ENCODE assay signal across 26 mouse cellular contexts in genomic region chr1:174908232-174908631, GRCm38 (mm10). TPM values are rescaled to one million over a fixed set of nuclear protein-coding genes. Genes with fewer than 3 reads are reported as not detected.
DNase-seq lines count a peak whose midpoint lies in the region; ATAC-seq and TF ChIP-seq lines count a peak whose summit lies in the region.
"Had no signal": no experiment of that assay in that cellular context is flagged by ENCODE, and none has a peak within 500 bp of the region (broad histone marks: within the 10 kb centered on the region; RNA-seq: fewer than 3 reads in every experiment).

No protein-coding gene starts in this region.

- no peak overlapping the region for H3K4me2 ChIP-seq in liver, embryonic 16.5 days (ENCODE audit: low read depth, low read length)
- no peak overlapping the region for H3K4me2 ChIP-seq in liver, embryonic 12.5 days
- H3K4me2 ChIP-seq in lung, embryonic 16.5 days (ENCODE audit: low read depth, low read length) = no peak overlapping the region
- H3K4me2 ChIP-seq: embryonic facial prominence, embryonic 13.5 days; forebrain, embryonic 12.5 days; forebrain, embryonic 15.5 days; heart, embryonic 12.5 days; heart, embryonic 15.5 days had no signal

- TF ChIP-seq CTCF in lung, adult 2 months (IDR thresholded peaks at IDR 0.05; ENCODE audit: insufficient read depth, low read length) = no peak

- no peak overlapping the region for H3K4me3 ChIP-seq in liver, embryonic 16.5 days (ENCODE audit: low read depth, low read length)
- H3K4me3 ChIP-seq in liver, embryonic 12.5 days = no peak overlapping the region
- no peak overlapping the region for H3K4me3 ChIP-seq in lung, adult 2 months (replicated peaks; ENCODE audit: extremely low read depth, low read depth, low read length)
- H3K4me3 ChIP-seq in lung, embryonic 16.5 days (ENCODE audit: low read length) = no peak overlapping the region
- H3K4me3 ChIP-seq: embryonic facial prominence, embryonic 10.5 days; embryonic facial prominence, embryonic 13.5 days; erythroblast, embryonic 14.5 days; forebrain, embryonic 12.5 days; forebrain, embryonic 15.5 days; heart, embryonic 12.5 days; heart, embryonic 15.5 days; hindbrain, embryonic 10.5 days had no signal

- ATAC-seq in liver, embryonic 16.5 days (ENCODE audit: low read depth) = 0 out of 2 replicates have a peak, but pooled peaks have one; percentile 10
- no peak for ATAC-seq in liver, embryonic 12.5 days
- ATAC-seq in lung, embryonic 16.5 days (ENCODE audit: low read depth) = peak; percentile 78
- ATAC-seq: CD4-positive, CD25-positive, alpha-beta regulatory T cell, adult 4 months; forebrain, embryonic 15.5 days had no signal

- no peaks in the 10 kb centered on the region for H3K27me3 ChIP-seq in liver, embryonic 16.5 days (ENCODE audit: control insufficient read depth, insufficient read depth, low read depth, low read length)
- no peaks in the 10 kb centered on the region for H3K27me3 ChIP-seq in liver, embryonic 12.5 days (replicated peaks)
- H3K27me3 ChIP-seq in lung, embryonic 16.5 days (ENCODE audit: control insufficient read depth, insufficient read depth, low read depth, low read length) = no peaks in the 10 kb centered on the region
- H3K27me3 ChIP-seq: embryonic facial prominence, embryonic 13.5 days; forebrain, embryonic 12.5 days; forebrain, embryonic 15.5 days; heart, embryonic 12.5 days; heart, embryonic 15.5 days had no signal

- no peak for TF ChIP-seq POLR2A in lung, adult 2 months (IDR thresholded peaks at IDR 0.05; ENCODE audit: borderline replicate concordance, extremely low read depth, low read depth, low read length)

- no peaks in the 10 kb centered on the region for H3K9me3 ChIP-seq in liver, embryonic 16.5 days (replicated peaks; ENCODE audit: control insufficient read depth, low read length)
- 0 out of 2 replicates have a peak, but pooled peaks cover 9% of the 10 kb centered on the region for H3K9me3 ChIP-seq in liver, embryonic 12.5 days (replicated peaks)
- no peaks in the 10 kb centered on the region for H3K9me3 ChIP-seq in lung, embryonic 16.5 days (ENCODE audit: control insufficient read depth, low read length)
- H3K9me3 ChIP-seq: embryonic facial prominence, embryonic 10.5 days; embryonic facial prominence, embryonic 13.5 days; forebrain, embryonic 12.5 days; forebrain, embryonic 15.5 days; heart, embryonic 12.5 days; heart, embryonic 15.5 days; hindbrain, embryonic 10.5 days had no signal

- no peak overlapping the region for H3K9ac ChIP-seq in liver, embryonic 16.5 days (ENCODE audit: low read depth, low read length)
- no peak overlapping the region for H3K9ac ChIP-seq in liver, embryonic 12.5 days
- no peak overlapping the region for H3K9ac ChIP-seq in lung, embryonic 16.5 days (ENCODE audit: low read length)
- H3K9ac ChIP-seq: embryonic facial prominence, embryonic 13.5 days; forebrain, embryonic 12.5 days; forebrain, embryonic 15.5 days; heart, embryonic 12.5 days; heart, embryonic 15.5 days had no signal

- peak; percentile 17 for DNase-seq in lung, adult 2 months
- no peak for DNase-seq in lung, postnatal 14 days
- DNase-seq in lung, postnatal 25 days (ENCODE audit: low spot score) = peak; percentile 9
- no peak for DNase-seq in embryo, embryonic 11 days
- DNase-seq in thymus, postnatal 36 days = no peak
- DNase-seq: adrenal gland, postnatal 14 days; cerebellum, adult 11 months; cerebellum, adult 2 months; cerebellum, adult 9-11 months; cerebellum, postnatal 25 days; gastrocnemius, postnatal 25 days; heart, adult 18-20 months; heart, postnatal 10 days; heart, postnatal 36 days had no signal

- no peaks in the 10 kb centered on the region for H3K36me3 ChIP-seq in liver, embryonic 16.5 days (ENCODE audit: control insufficient read depth, insufficient read depth)
- no peaks in the 10 kb centered on the region for H3K36me3 ChIP-seq in liver, embryonic 12.5 days
- H3K36me3 ChIP-seq in lung, embryonic 16.5 days (ENCODE audit: control insufficient read depth, insufficient read depth, low read length) = no peaks in the 10 kb centered on the region
- H3K36me3 ChIP-seq: embryonic facial prominence, embryonic 10.5 days; embryonic facial prominence, embryonic 13.5 days; forebrain, embryonic 12.5 days; forebrain, embryonic 15.5 days; heart, embryonic 12.5 days; heart, embryonic 15.5 days; hindbrain, embryonic 10.5 days had no signal

- no peaks in the 10 kb centered on the region for H3K4me1 ChIP-seq in liver, embryonic 16.5 days (ENCODE audit: control insufficient read depth, low read depth, low read length)
- H3K4me1 ChIP-seq in liver, embryonic 12.5 days = no peaks in the 10 kb centered on the region
- peaks cover 9% of the 10 kb centered on the region for H3K4me1 ChIP-seq in lung, adult 2 months (ENCODE audit: control insufficient read depth, insufficient read depth, low read length)
- H3K4me1 ChIP-seq in lung, embryonic 16.5 days (replicated peaks; ENCODE audit: control insufficient read depth, insufficient read depth, low read length) = no peaks in the 10 kb centered on the region
- H3K4me1 ChIP-seq: embryonic facial prominence, embryonic 10.5 days; embryonic facial prominence, embryonic 13.5 days; forebrain, embryonic 12.5 days; forebrain, embryonic 15.5 days; heart, embryonic 12.5 days; heart, embryonic 15.5 days; hindbrain, embryonic 10.5 days had no signal

- peak overlapping the region; percentile 59 for H3K27ac ChIP-seq in liver, embryonic 16.5 days (ENCODE audit: low read length)
- no peak overlapping the region for H3K27ac ChIP-seq in liver, embryonic 12.5 days
- peak overlapping the region; percentile 81 for H3K27ac ChIP-seq in lung, embryonic 16.5 days (ENCODE audit: low read length)
- H3K27ac ChIP-seq: embryonic facial prominence, embryonic 10.5 days; embryonic facial prominence, embryonic 13.5 days; forebrain, embryonic 12.5 days; forebrain, embryonic 15.5 days; heart, embryonic 15.5 days; hindbrain, embryonic 10.5 days had no signal

- WGBS in liver, embryonic 16.5 days (ENCODE audit: insufficient replicate concordance) = 60% methylated on average over 5 of the region's 5 CpGs
- WGBS in liver, embryonic 12.5 days (ENCODE audit: insufficient replicate concordance) = 66% methylated on average over 5 of the region's 5 CpGs
- 62% methylated on average over 5 of the region's 5 CpGs for WGBS in lung, adult 2 months
- 72% methylated on average over 5 of the region's 5 CpGs for WGBS in lung, embryonic 16.5 days

RNA-seq across cellular contexts. Expression of gene Grem2, which starts 13.4 kb away (rescaled TPM):
- polyA plus RNA-seq in liver, embryonic 16.5 days (2015; fragmentation: Nextera tagmentation; extraction: Ambion mirVana) = 0.33 and 0.48 TPM in 2 replicates
- polyA plus RNA-seq in liver, embryonic 12.5 days (2016; fragmentation: Nextera tagmentation; extraction: Ambion mirVana) = 0.04 and 0.17 TPM in 2 replicates
- 32.2 and 33.3 TPM in 2 replicates for polyA plus RNA-seq in lung, adult 2 months (2012; rRNA removed)
- 1.8 and 2.0 TPM in 2 replicates for polyA plus RNA-seq in lung, embryonic 16.5 days (2015; fragmentation: Nextera tagmentation; extraction: Ambion mirVana)
- polyA plus RNA-seq: CD4-positive, CD25-positive, alpha-beta regulatory T cell, adult 4 months; erythroblast, embryonic 14.5 days had no signal

Comparison
In these comparisons a context has a peak if more than half of its experiments do, and no peak if none do; other contexts are left out.
1. DNase-seq: peak in lung, adult 2 months (single experiment) and lung, postnatal 25 days (single experiment); none in lung, postnatal 14 days (single experiment), embryo, embryonic 11 days (single experiment) and thymus, postnatal 36 days (0 of 2).
2. RNA of gene Grem2, which starts 13.4 kb away (polyA plus RNA-seq): 32.2 to 33.3 TPM in lung, adult 2 months; 1.8 to 2.0 TPM in lung, embryonic 16.5 days, 0.33 to 0.48 TPM in liver, embryonic 16.5 days and 0.04 to 0.17 TPM in liver, embryonic 12.5 days; every median in the first group is over 10 times any median in the second.